Mouse (Mus musculus): Measurements from ENCODE around the gene Chn2. TPM values are rescaled to one million over a fixed set of nuclear protein-coding genes. Genes with fewer than 3 reads are reported as not detected.

Gene Chn2
- total and polyA plus RNA-seq, 3 experiments = not detected

- no peak overlapping the region for H3K4me2 ChIP-seq (ENCODE audit: insufficient read depth, low read depth, poor library complexity, severe bottlenecking)
- no peak for DNase-seq (ENCODE audit: extremely low read depth)
These were observed 202.4 kb downstream of the Chn2 start for GRCm38 (mm10) chr6:54241761-54242160.

GRCm38 (mm10) chr6:54242286-54242685 lies 202.9 kb downstream of the Chn2 start:
- no peak overlapping the region for H3K9ac ChIP-seq (ENCODE audit: insufficient read depth, low read depth)
- H3K36me3 ChIP-seq (replicated peaks in 1 of 2; ENCODE audit: control insufficient read depth in 1 of 2, insufficient read depth in 1 of 2, low read length in 1 of 2) = no peaks in the 10 kb centered on the region
- H3K4me1 ChIP-seq (ENCODE audit: control insufficient read depth in 1 of 2, insufficient read depth in 2 of 2) = peaks cover 0 to 6% of the 10 kb centered on the region in 2 experiments; a peak in 2 of 4 replicates
- in situ Hi-C loops (cut with MboI; ENCODE audit: low pct_ligation_motif_present, low pct_unique_long_range_greater_than_20kb, low sequenced_read_pairs) (no loop called here), dilution Hi-C loops (cut with MboI; ENCODE audit: extremely low pct_ligation_motif_present, extremely low pct_unique_long_range_greater_than_20kb, low sequenced_read_pairs) (no loop called here)
- TF ChIP-seq MAZ (IDR thresholded peaks at IDR 0.05; ENCODE audit: low read depth, low read length) = no peak
- TF ChIP-seq ZNF384 (IDR thresholded peaks at IDR 0.05; ENCODE audit: low read depth, low read length) = no peak
- H3K9me3 ChIP-seq (replicated peaks; ENCODE audit: low read length) = no peaks in the 10 kb centered on the region
- H3K27ac ChIP-seq (ENCODE audit: insufficient read depth, low read depth) = no peak overlapping the region
- no peak for DNase-seq (ENCODE audit: extremely low read depth)
- no peaks in the 10 kb centered on the region for H3K79me2 ChIP-seq (replicated peaks; ENCODE audit: control insufficient read depth, extremely low read depth, insufficient read depth, poor library complexity, severe bottlenecking)
- H3K27me3 ChIP-seq (replicated peaks) = no peaks in the 10 kb centered on the region
- H3K4me2 ChIP-seq (ENCODE audit: insufficient read depth, low read depth, poor library complexity, severe bottlenecking) = no peak overlapping the region
- H3K4me3 ChIP-seq (replicated peaks in 1 of 3; ENCODE audit: low read depth in 2 of 3, low read length in 2 of 3, poor library complexity in 1 of 3) = no peak overlapping the region

More at GRCm38 (mm10) chr6:54241761-54242160, 202.4 kb downstream of the Chn2 start:
- Histone ChIP-seq H3K4me1 (ENCODE audit: control insufficient read depth in 1 of 2, insufficient read depth in 2 of 2) (peaks cover 0 to under 1% of the 10 kb centered on the region in 2 experiments; a peak in 1 of 4 replicates), H3K9ac (ENCODE audit: insufficient read depth, low read depth) (no peak overlapping the region), H3K4me3 (replicated peaks in 1 of 3; ENCODE audit: low read depth in 2 of 3, low read length in 2 of 3, poor library complexity in 1 of 3) (no peak overlapping the region), H3K9me3 (replicated peaks; ENCODE audit: low read length) (no peaks in the 10 kb centered on the region), H3K27ac (ENCODE audit: insufficient read depth, low read depth) (no peak overlapping the region), H3K79me2 (replicated peaks; ENCODE audit: control insufficient read depth, extremely low read depth, insufficient read depth, poor library complexity, severe bottlenecking) (no peaks in the 10 kb centered on the region), H3K36me3 (replicated peaks in 1 of 2; ENCODE audit: control insufficient read depth in 1 of 2, insufficient read depth in 1 of 2, low read length in 1 of 2) (no peaks in the 10 kb centered on the region), H3K27me3 (replicated peaks) (no peaks in the 10 kb centered on the region)
- dilution Hi-C loops (cut with MboI; ENCODE audit: extremely low pct_ligation_motif_present, extremely low pct_unique_long_range_greater_than_20kb, low sequenced_read_pairs) = no loop called here
- TF ChIP-seq PAX5 (IDR thresholded peaks at IDR 0.05; ENCODE audit: low read length) (no peak), RAD21 (IDR thresholded peaks at IDR 0.05; ENCODE audit: low read depth, low read length) (no peak), RCOR1 (conservative IDR thresholded peaks at IDR 0.05; ENCODE audit: low read depth, low read length) (no peak), MAFK (IDR thresholded peaks at IDR 0.05; ENCODE audit: insufficient replicate concordance, low read length) (no peak), USF2 (conservative IDR thresholded peaks at IDR 0.05; ENCODE audit: low read depth, low read length) (no peak), ZMIZ1 (IDR thresholded peaks at IDR 0.05; ENCODE audit: low read depth, low read length) (no peak)
- in situ Hi-C loops (cut with MboI; ENCODE audit: low pct_ligation_motif_present, low pct_unique_long_range_greater_than_20kb, low sequenced_read_pairs) = no loop called here

- dilution Hi-C loops (cut with MboI; ENCODE audit: extremely low pct_ligation_motif_present, extremely low pct_unique_long_range_greater_than_20kb, low sequenced_read_pairs) = no loop called here
- in situ Hi-C loops (cut with MboI; ENCODE audit: low pct_ligation_motif_present, low pct_unique_long_range_greater_than_20kb, low sequenced_read_pairs) = no loop called here
- Histone ChIP-seq H3K27ac (ENCODE audit: insufficient read depth, low read depth) (no peak overlapping the region), H3K27me3 (replicated peaks) (no peaks in the 10 kb centered on the region), H3K9me3 (replicated peaks; ENCODE audit: low read length) (no peaks in the 10 kb centered on the region), H3K4me3 (replicated peaks in 1 of 3; ENCODE audit: low read depth in 2 of 3, low read length in 2 of 3, poor library complexity in 1 of 3) (no peak overlapping the region), H3K4me1 (ENCODE audit: control insufficient read depth in 1 of 2, insufficient read depth in 2 of 2) (peaks cover 0 to 25% of the 10 kb centered on the region in 2 experiments; a peak in 2 of 4 replicates), H3K9ac (ENCODE audit: insufficient read depth, low read depth) (no peak overlapping the region), H3K36me3 (replicated peaks in 1 of 2; ENCODE audit: control insufficient read depth in 1 of 2, insufficient read depth in 1 of 2, low read length in 1 of 2) (no peaks in the 10 kb centered on the region), H3K4me2 (ENCODE audit: insufficient read depth, low read depth, poor library complexity, severe bottlenecking) (no peak overlapping the region), H3K79me2 (replicated peaks; ENCODE audit: control insufficient read depth, extremely low read depth, insufficient read depth, poor library complexity, severe bottlenecking) (no peaks in the 10 kb centered on the region)
- no peak for DNase-seq (ENCODE audit: extremely low read depth)
- TF ChIP-seq EP300 (IDR thresholded peaks at IDR 0.05; ENCODE audit: low read length) (no peak), MAZ (IDR thresholded peaks at IDR 0.05; ENCODE audit: low read depth, low read length) (no peak), CTCF (conservative IDR thresholded peaks at IDR 0.05 in 1 of 2, IDR thresholded peaks at IDR 0.05 in 1 of 2; ENCODE audit: low read depth in 2 of 2, low read length in 2 of 2) (no peak), POLR2AphosphoS2 (IDR thresholded peaks at IDR 0.05; ENCODE audit: low read depth, low read length) (no peak), ZC3H11A (IDR thresholded peaks at IDR 0.05; ENCODE audit: low read depth, low read length) (no peak), TCF12 (IDR thresholded peaks at IDR 0.05; ENCODE audit: low read depth, low read length) (no peak), KAT2A (IDR thresholded peaks at IDR 0.05; ENCODE audit: insufficient replicate concordance, low read length) (no peak), MXI1 (IDR thresholded peaks at IDR 0.05; ENCODE audit: low read depth, low read length) (no peak), CHD2 (IDR thresholded peaks at IDR 0.05; ENCODE audit: low read length) (no peak), ETS1 (conservative IDR thresholded peaks at IDR 0.05; ENCODE audit: low read depth, low read length) (no peak), RCOR1 (conservative IDR thresholded peaks at IDR 0.05; ENCODE audit: low read depth, low read length) (no peak), MAFK (IDR thresholded peaks at IDR 0.05; ENCODE audit: insufficient replicate concordance, low read length) (no peak), IRF4 (IDR thresholded peaks at IDR 0.05; ENCODE audit: low read depth, low read length) (no peak), MYC (IDR thresholded peaks at IDR 0.05; ENCODE audit: low read depth, low read length) (no peak), GABPA (IDR thresholded peaks at IDR 0.05; ENCODE audit: insufficient replicate concordance, low read depth, low read length) (no peak), ELF1 (IDR thresholded peaks at IDR 0.05; ENCODE audit: low read depth, low read length) (no peak), UBTF (IDR thresholded peaks at IDR 0.05; ENCODE audit: low read depth, low read length) (no peak), PAX5 (IDR thresholded peaks at IDR 0.05; ENCODE audit: low read length) (no peak), JUND (conservative IDR thresholded peaks at IDR 0.05; ENCODE audit: low read depth, low read length) (no peak)
These were observed 209.2 kb downstream of the Chn2 start for GRCm38 (mm10) chr6:54248354-54249252.
